Mouse (Mus musculus) ovary, postnatal 10 days (tissue): ENCODE results near the gene Snrpb2.

ENCODE experiments used
- DNase-seq: peaks from one replicate; pipeline ENCODE4 v3.0.0; 2022; ENCODE audit warnings: low spot score

The Snrpb2 gene

GRCm38 (mm10) chr2:143094761-143095160 is 31.9 kb downstream of the Snrpb2 start:
- DNase-seq = no peak

- no peak for DNase-seq
Observed at GRCm38 (mm10) chr2:143097170-143097569, 34.3 kb downstream of the Snrpb2 start.

GRCm38 (mm10) chr2:143113859-143114258 is 51.0 kb downstream of the Snrpb2 start:
- DNase-seq = no peak

GRCm38 (mm10) chr2:143114716-143115115 is 51.9 kb downstream of the Snrpb2 start:
- DNase-seq = no peak

GRCm38 (mm10) chr2:143117453-143117852 is 54.6 kb downstream of the Snrpb2 start:
- no peak for DNase-seq

GRCm38 (mm10) chr2:143118221-143118620 is 55.4 kb downstream of the Snrpb2 start:
- no peak for DNase-seq
